Mouse (Mus musculus) MEL (cell line): ENCODE measurements around the gene Sat2. TPM values are rescaled to one million over a fixed set of nuclear protein-coding genes. Genes with fewer than 3 reads are reported as not detected.

Experiments used
- DNase-seq: peaks from one replicate; pipeline ENCODE4 v3.0.0; 2011; ENCODE audit warnings: low read depth, low spot score
- H3K27ac ChIP-seq: 2 replicates; pipeline ENCODE4 v1.5.1; 2012; ENCODE audit warnings: low read depth, mild to moderate bottlenecking, control low read depth, low read length, moderate library complexity; ENCODE audit not compliant: control insufficient read depth
- H3K27me3 ChIP-seq, 2 experiments: fragments of 150-350 bp in 1 of 2; sonication (generic) in 1 of 2; 2 replicates each; pipeline ENCODE4 v1.6.1; 2012; ENCODE audit warnings: low read length in 2 of 2, mild to moderate bottlenecking in 2 of 2, improper control_type of control experiment in 1 of 2, moderate library complexity in 1 of 2; ENCODE audit not compliant: insufficient read depth in 2 of 2, control insufficient read depth in 1 of 2
- H3K36me3 ChIP-seq, 2 experiments: 2 replicates each; pipeline ENCODE4 v1.6.1; 2012 to 2014; ENCODE audit warnings: low read length in 2 of 2, improper control_type of control experiment in 1 of 2, inconsistent platforms in 1 of 2, mild to moderate bottlenecking in 1 of 2; ENCODE audit not compliant: insufficient read depth in 2 of 2, control insufficient read depth in 1 of 2
- H3K4me1 ChIP-seq, 2 experiments: fragments of 150-350 bp in 1 of 2; sonication (generic) in 1 of 2; 2 replicates each; pipeline ENCODE4 v1.6.1; 2012; ENCODE audit warnings: low read length in 2 of 2, improper control_type of control experiment in 1 of 2, mild to moderate bottlenecking in 1 of 2; ENCODE audit not compliant: insufficient read depth in 2 of 2, control insufficient read depth in 1 of 2
- H3K4me3 ChIP-seq, 2 experiments: fragments of 150-350 bp in 1 of 2; sonication (generic) in 1 of 2; 2 replicates each; pipeline ENCODE4 v1.5.1; 2012; ENCODE audit warnings: low read depth in 2 of 2, low read length in 2 of 2, mild to moderate bottlenecking in 2 of 2, moderate library complexity in 2 of 2, control low read depth in 1 of 2, improper control_type of control experiment in 1 of 2; ENCODE audit not compliant: control insufficient read depth in 1 of 2, insufficient read depth in 1 of 2
- H3K79me2 ChIP-seq: 2 replicates; pipeline ENCODE4 v1.6.1; 2012; ENCODE audit warnings: mild to moderate bottlenecking, low read length, moderate library complexity; ENCODE audit not compliant: control insufficient read depth, poor library complexity, insufficient read depth
- H3K9ac ChIP-seq: 2 replicates; pipeline ENCODE4 v1.6.1; 2012; ENCODE audit warnings: low read depth, mild to moderate bottlenecking, control low read depth, low read length, moderate library complexity; ENCODE audit not compliant: control insufficient read depth, poor library complexity, severe bottlenecking
- H3K9me3 ChIP-seq: fragments of 150-350 bp; sonication (generic); replicated peaks from 2 replicates; pipeline ENCODE4 v1.6.1; 2012; ENCODE audit warnings: mild to moderate bottlenecking, low read length, improper control_type of control experiment, moderate library complexity; ENCODE audit not compliant: insufficient read depth
- E2F4 ChIP-seq: IDR thresholded peaks from 2 replicates; pipeline ENCODE4 v1.6.1; 2011; ENCODE audit warnings: low read depth, low read length, improper control_type of control experiment, borderline replicate concordance
- ELF1 ChIP-seq: IDR thresholded peaks from 2 replicates; pipeline ENCODE4 v1.6.1; 2014; ENCODE audit warnings: low read depth, mild to moderate bottlenecking, inconsistent platforms, low read length, improper control_type of control experiment, moderate library complexity
- GABPA ChIP-seq: IDR thresholded peaks from 2 replicates; pipeline ENCODE4 v1.6.1; 2012; ENCODE audit warnings: low read depth, mild to moderate bottlenecking, inconsistent platforms, low read length, improper control_type of control experiment, moderate library complexity
- HCFC1 ChIP-seq: IDR thresholded peaks from 2 replicates; pipeline ENCODE4 v1.6.1; 2012; ENCODE audit warnings: low read depth, mild to moderate bottlenecking, inconsistent platforms, low read length, improper control_type of control experiment, moderate library complexity
- MEF2A ChIP-seq: IDR thresholded peaks from 2 replicates; pipeline ENCODE4 v1.6.1; 2014; ENCODE audit warnings: low read depth, mild to moderate bottlenecking, inconsistent platforms, low read length, improper control_type of control experiment; ENCODE audit not compliant: poor library complexity, insufficient replicate concordance, severe bottlenecking; ENCODE audit errors: extremely low read depth
- MXI1 ChIP-seq: IDR thresholded peaks from 2 replicates; pipeline ENCODE4 v1.6.1; 2011; ENCODE audit warnings: mild to moderate bottlenecking, low read depth, low read length, improper control_type of control experiment
- MYB ChIP-seq: IDR thresholded peaks from 2 replicates; pipeline ENCODE4 v1.6.1; 2011; ENCODE audit warnings: mild to moderate bottlenecking, low read depth, low read length, improper control_type of control experiment
- MYC ChIP-seq: IDR thresholded peaks from 2 replicates; pipeline ENCODE4 v1.6.1; 2011; ENCODE audit warnings: low read depth, mild to moderate bottlenecking, low read length, improper control_type of control experiment, moderate library complexity
- NELFE ChIP-seq: IDR thresholded peaks from 2 replicates; pipeline ENCODE4 v1.6.1; 2011; ENCODE audit warnings: low read depth, low read length, improper control_type of control experiment
- NRF1 ChIP-seq: IDR thresholded peaks from 2 replicates; pipeline ENCODE4 v1.6.1; 2014; ENCODE audit warnings: low read depth, mild to moderate bottlenecking, inconsistent platforms, low read length, improper control_type of control experiment, moderate library complexity; ENCODE audit not compliant: poor library complexity, insufficient read depth, severe bottlenecking
- POLR2A ChIP-seq, 2 experiments: IDR thresholded peaks; 2 replicates each; pipeline ENCODE4 v1.6.1; 2011 to 2012; ENCODE audit warnings: low read length in 2 of 2, mild to moderate bottlenecking in 2 of 2, control low read depth in 1 of 2, improper control_type of control experiment in 1 of 2, low read depth in 1 of 2, moderate library complexity in 1 of 2; ENCODE audit not compliant: control insufficient read depth in 1 of 2, insufficient read depth in 1 of 2, poor library complexity in 1 of 2
- POLR2AphosphoS5 ChIP-seq: IDR thresholded peaks from 2 replicates; pipeline ENCODE4 v1.6.1; 2012; ENCODE audit warnings: low read depth, borderline replicate concordance, mild to moderate bottlenecking, inconsistent platforms, low read length, moderate library complexity, mixed read lengths
- RAD21 ChIP-seq: IDR thresholded peaks from 2 replicates; pipeline ENCODE4 v1.6.1; 2011; ENCODE audit warnings: mild to moderate bottlenecking, low read depth, low read length, improper control_type of control experiment
- RCOR1 ChIP-seq: IDR thresholded peaks from 2 replicates; pipeline ENCODE4 v1.6.1; 2012; ENCODE audit warnings: low read depth, mild to moderate bottlenecking, inconsistent platforms, low read length, improper control_type of control experiment
- SIN3A ChIP-seq: IDR thresholded peaks from 2 replicates; pipeline ENCODE4 v1.6.1; 2012; ENCODE audit warnings: low read length, improper control_type of control experiment, inconsistent platforms
- TBP ChIP-seq: IDR thresholded peaks from 2 replicates; pipeline ENCODE4 v1.8.0; 2011; ENCODE audit warnings: low read depth, low read length, improper control_type of control experiment
- UBTF ChIP-seq: IDR thresholded peaks from 2 replicates; pipeline ENCODE4 v1.6.1; 2012; ENCODE audit warnings: low read depth, mild to moderate bottlenecking, inconsistent platforms, low read length, improper control_type of control experiment, moderate library complexity, borderline replicate concordance; ENCODE audit not compliant: insufficient read depth
- USF1 ChIP-seq: IDR thresholded peaks from 2 replicates; pipeline ENCODE4 v1.6.1; 2014; ENCODE audit warnings: low read depth, mild to moderate bottlenecking, inconsistent platforms, low read length, improper control_type of control experiment, moderate library complexity
- ZKSCAN1 ChIP-seq: IDR thresholded peaks from 2 replicates; pipeline ENCODE4 v1.6.1; 2012; ENCODE audit warnings: low read depth, mild to moderate bottlenecking, inconsistent platforms, low read length, improper control_type of control experiment, moderate library complexity
- polyA plus RNA-seq, 2 experiments: library from polyadenylated mRNA; stranded (reverse) in 1 of 2; unstranded in 1 of 2; fragments of >175 nt in 1 of 2; fragments of >200 nt in 1 of 2; gene quantifications; 2 replicates each; pipeline versions ENCODE4 v1.2.1 to v1.2.4; 2012; ENCODE audit warnings: low replicate concordance in 2 of 2, low read depth in 1 of 2; ENCODE audit not compliant: insufficient read length in 2 of 2, insufficient read depth in 1 of 2, missing spikeins in 1 of 2
- total RNA-seq: library from RNA; depleted of rRNA; stranded (reverse); fragments of 300-350 nt; gene quantifications from 2 replicates; pipeline ENCODE4 v1.2.3, GENCODE M21; 2012

Gene Sat2
- total and polyA plus RNA-seq, 3 experiments: not detected

DNA sequence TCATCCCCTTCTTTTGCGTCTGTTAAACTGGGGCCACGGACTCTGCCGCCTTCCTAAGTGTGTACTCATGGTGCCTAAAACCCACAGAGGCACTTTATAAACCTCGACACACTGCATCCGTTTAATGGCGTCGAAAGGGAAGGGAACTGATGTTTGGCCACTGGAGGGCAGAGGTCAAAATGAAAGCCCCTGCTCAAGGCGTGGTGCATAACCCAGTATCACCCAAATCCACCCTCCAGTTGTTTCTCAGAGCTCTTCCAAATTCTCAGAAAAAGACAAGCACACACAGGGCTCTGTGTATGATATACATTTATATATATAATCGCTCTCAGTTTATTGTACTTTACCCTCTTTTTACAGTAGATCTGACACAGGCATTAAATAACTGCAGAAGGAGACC lies 22.4 kb upstream of the Sat2 start:
- Histone ChIP-seq H3K4me1 (peaks cover 14 to 29% of the 10 kb centered on the region in 2 experiments), H3K36me3 (peaks cover 4 to 20% of the 10 kb centered on the region in 2 experiments)

DNA sequence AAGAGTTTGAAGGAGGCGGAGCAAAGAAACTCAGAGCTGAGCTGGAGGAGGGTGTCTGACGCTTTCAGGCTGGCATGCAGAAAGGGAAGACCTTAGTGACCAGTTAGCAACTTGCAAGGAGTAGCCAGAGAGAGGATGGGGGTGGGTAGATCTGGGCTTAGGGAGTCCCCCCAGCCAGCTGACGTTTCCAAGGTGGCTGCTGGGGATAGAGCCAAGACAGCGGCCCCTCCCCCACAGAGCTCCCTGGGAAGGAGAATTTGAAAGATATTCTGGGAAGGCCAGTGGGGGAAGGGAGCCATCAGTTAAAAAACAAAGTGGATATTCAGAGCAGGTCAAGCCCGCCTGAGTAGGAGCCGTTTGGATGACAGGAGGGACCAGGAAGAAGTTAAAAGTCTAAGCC lies 21.7 kb upstream of the Sat2 start:
- Histone ChIP-seq H3K4me1 (peaks cover 14 to 30% of the 10 kb centered on the region in 2 experiments), H3K4me3 (no peak overlapping the region), H3K36me3 (peaks cover 4 to 19% of the 10 kb centered on the region in 2 experiments), H3K9ac (no peak overlapping the region), H3K79me2 (peaks cover 4% of the 10 kb centered on the region), H3K27me3 (no peaks in the 10 kb centered on the region), H3K27ac (no peak overlapping the region), H3K9me3 (no peaks in the 10 kb centered on the region)
- TF ChIP-seq UBTF (no peak), TBP (no peak), MXI1 (no peak), E2F4 (no peak), NELFE (no peak), MYB (no peak), POLR2A (IDR thresholded peaks at IDR 0.05; ENCODE audit: control insufficient read depth in 1 of 2, insufficient read depth in 1 of 2, low read depth in 1 of 2, low read length in 2 of 2, poor library complexity in 1 of 2) (no peak), MYC (no peak), USF1 (no peak), RCOR1 (no peak), HCFC1 (no peak), NRF1 (no peak), MEF2A (no peak), ELF1 (no peak), SIN3A (no peak), GABPA (no peak), POLR2AphosphoS5 (no peak), RAD21 (no peak)
- DNase-seq: no peak

More for the DNA sequence above, 22.4 kb upstream of the Sat2 start:
- DNase-seq: no peak
- Histone ChIP-seq H3K9ac (no peak overlapping the region), H3K9me3 (no peaks in the 10 kb centered on the region), H3K79me2 (no peaks in the 10 kb centered on the region; the same call in 1 of the 2 replicates), H3K27ac (no peak overlapping the region), H3K27me3 (no peaks in the 10 kb centered on the region), H3K4me3 (no peak overlapping the region)
- TF ChIP-seq ZKSCAN1: no peak
- no peak for TF ChIP-seq HCFC1
